Mouse (Mus musculus) kidney, adult 2 months (tissue): ENCODE data around the gene Ccndbp1. TPM values are rescaled to one million over a fixed set of nuclear protein-coding genes. Genes with fewer than 3 reads are reported as not detected.

Experiments used
- DNase-seq: peaks from one replicate; pipeline ENCODE4 v3.0.0; 2021
- H3K27ac ChIP-seq: fragments of 200-500 bp; 2 replicates; pipeline ENCODE4 v1.5.1; 2012; ENCODE audit warnings: low read depth, low read length, control low read depth, inconsistent platforms; ENCODE audit not compliant: insufficient read depth
- H3K27me3 ChIP-seq: fragments of 200-500 bp; replicated peaks from 2 replicates; pipeline ENCODE4 v1.6.1; 2012; ENCODE audit warnings: mild to moderate bottlenecking, moderate library complexity, low read length, inconsistent platforms; ENCODE audit not compliant: control insufficient read depth, insufficient read depth
- H3K36me3 ChIP-seq: fragments of 200-500 bp; 2 replicates; pipeline ENCODE4 v1.6.1; 2012; ENCODE audit warnings: mild to moderate bottlenecking, moderate library complexity, low read length, inconsistent platforms; ENCODE audit not compliant: control insufficient read depth, insufficient read depth
- H3K4me1 ChIP-seq: fragments of 200-500 bp; 2 replicates; pipeline ENCODE4 v1.6.1; 2011; ENCODE audit warnings: low read length; ENCODE audit not compliant: control insufficient read depth, insufficient read depth
- H3K4me3 ChIP-seq: fragments of 200-500 bp; 2 replicates; pipeline ENCODE4 v1.5.1; 2011; ENCODE audit warnings: mild to moderate bottlenecking, low read depth, low read length, control low read depth; ENCODE audit not compliant: insufficient read depth
- CTCF ChIP-seq: fragments of 200-500 bp; conservative IDR thresholded peaks from 2 replicates; pipeline ENCODE4 v1.5.1; 2011; ENCODE audit warnings: low read depth, mild to moderate bottlenecking, control low read depth, low read length, moderate library complexity, mixed read lengths; ENCODE audit not compliant: insufficient read depth, insufficient read length
- POLR2A ChIP-seq: fragments of 200-500 bp; IDR thresholded peaks from one replicate; pipeline ENCODE4 v1.6.1; 2011; ENCODE audit warnings: low read depth, low read length, control low read depth
- WGBS: fragments of 180-500 bp; shearing (Covaris S2); methylation state at CpG from one replicate; pipeline ENCODE4 v1.1.7; 2018; 5-methylcytosine and 5-hydroxymethylcytosine counted together
- polyA plus RNA-seq: library from polyadenylated mRNA; depleted of rRNA; stranded (reverse); fragments of >200 nt; gene quantifications from 2 replicates; pipeline ENCODE4 v1.2.3, GENCODE M21; 2012; rRNA removed

Gene Ccndbp1
- polyA plus RNA-seq, 1 experiment, result 40.7 TPM

GRCm38 (mm10) chr2:121041098-121041497 lies 32.9 kb downstream of the Ccndbp1 start:
- peak; percentile 62 for DNase-seq
- H3K4me1 ChIP-seq, result no peaks in the 10 kb centered on the region
- H3K4me3 ChIP-seq, result no peak overlapping the region
- TF ChIP-seq POLR2A, result no peak
- peak; percentile 61 for TF ChIP-seq CTCF
- WGBS, result 28% methylated on average over 5 of the region's 5 CpGs
- no peaks in the 10 kb centered on the region for H3K27me3 ChIP-seq
- no peaks in the 10 kb centered on the region for H3K36me3 ChIP-seq
- H3K27ac ChIP-seq, result no peak overlapping the region

- Histone ChIP-seq H3K27me3 (no peaks in the 10 kb centered on the region), H3K4me3 (no peak overlapping the region), H3K36me3 (no peaks in the 10 kb centered on the region), H3K4me1 (no peaks in the 10 kb centered on the region), H3K27ac (no peak overlapping the region)
- no peak for DNase-seq
- 87% methylated on average over 4 of the region's 4 CpGs for WGBS
- TF ChIP-seq POLR2A (no peak), CTCF (no peak)
Measured at GRCm38 (mm10) chr2:121045653-121046052, 37.5 kb downstream of the Ccndbp1 start.

- TF ChIP-seq POLR2A (no peak), CTCF (no peak)
- H3K4me1 ChIP-seq, result no peaks in the 10 kb centered on the region
- H3K27me3 ChIP-seq, result no peaks in the 10 kb centered on the region
- no peaks in the 10 kb centered on the region for H3K36me3 ChIP-seq
- H3K27ac ChIP-seq, result no peak overlapping the region
- WGBS, result 95% methylated on average over 5 of the region's 5 CpGs
- H3K4me3 ChIP-seq, result no peak overlapping the region
- DNase-seq, result no peak
Measured at GRCm38 (mm10) chr2:121052176-121052575, 44.0 kb downstream of the Ccndbp1 start.

- H3K27ac ChIP-seq, result no peak overlapping the region
- no peaks in the 10 kb centered on the region for H3K36me3 ChIP-seq
- 56% methylated on average over 2 of the region's 2 CpGs for WGBS
- H3K4me1 ChIP-seq, result no peaks in the 10 kb centered on the region
- DNase-seq, result no peak
- H3K27me3 ChIP-seq, result no peaks in the 10 kb centered on the region
- TF ChIP-seq POLR2A (no peak), CTCF (no peak)
- H3K4me3 ChIP-seq, result no peak overlapping the region
Measured at GRCm38 (mm10) chr2:121054060-121054459, 45.9 kb downstream of the Ccndbp1 start.

GRCm38 (mm10) chr2:121055915-121056314 lies 47.7 kb downstream of the Ccndbp1 start:
- Histone ChIP-seq H3K27me3 (no peaks in the 10 kb centered on the region), H3K4me1 (no peaks in the 10 kb centered on the region), H3K4me3 (no peak overlapping the region), H3K36me3 (no peaks in the 10 kb centered on the region), H3K27ac (no peak overlapping the region)
- DNase-seq, result no peak
- no peak for TF ChIP-seq POLR2A
- no peak for TF ChIP-seq CTCF
- WGBS, result 90% methylated on average over 6 of the region's 6 CpGs

- TF ChIP-seq CTCF (no peak), POLR2A (no peak)
- 73% methylated on average over 6 of the region's 6 CpGs for WGBS
- H3K4me1 ChIP-seq, result no peaks in the 10 kb centered on the region
- no peak for DNase-seq
- H3K27ac ChIP-seq, result no peak overlapping the region
- H3K36me3 ChIP-seq, result no peaks in the 10 kb centered on the region
- no peaks in the 10 kb centered on the region for H3K27me3 ChIP-seq
- no peak overlapping the region for H3K4me3 ChIP-seq
Measured at GRCm38 (mm10) chr2:121057997-121058396, 49.8 kb downstream of the Ccndbp1 start.

GRCm38 (mm10) chr2:121061315-121061714 lies 53.1 kb downstream of the Ccndbp1 start:
- TF ChIP-seq CTCF (no peak), POLR2A (no peak)
- no peak overlapping the region for H3K27ac ChIP-seq
- H3K4me1 ChIP-seq, result no peaks in the 10 kb centered on the region
- no peak for DNase-seq
- WGBS, result 55% methylated on average over 2 of the region's 2 CpGs
- no peak overlapping the region for H3K4me3 ChIP-seq
- no peaks in the 10 kb centered on the region for H3K36me3 ChIP-seq
- H3K27me3 ChIP-seq, result no peaks in the 10 kb centered on the region

Other genes with a start within 250 kb of the Ccndbp1 start
- gene Cdan1, start 158.3 kb upstream of the Ccndbp1 start, polyA plus RNA-seq, result 14.8 and 18.4 TPM in 2 replicates
- gene Ttbk2, start 157.8 kb upstream of the Ccndbp1 start, polyA plus RNA-seq, result 2.6 and 2.9 TPM in 2 replicates
- gene Ubr1, start 37.7 kb upstream of the Ccndbp1 start, polyA plus RNA-seq, result 22.0 and 23.0 TPM in 2 replicates
- 9.2 and 10.0 TPM in 2 replicates for gene Tmem62, start 31.4 kb upstream of the Ccndbp1 start, polyA plus RNA-seq
- 0.38 and 0.92 TPM in 2 replicates for gene Epb42, start 28.7 kb downstream of the Ccndbp1 start, polyA plus RNA-seq
- gene Tgm5, start 77.4 kb downstream of the Ccndbp1 start, polyA plus RNA-seq, result 0.06 and 0.08 TPM in 2 replicates
- gene Tgm7, start 101.4 kb downstream of the Ccndbp1 start, polyA plus RNA-seq, result 0.08 and 0.15 TPM in 2 replicates
- gene Adal, start 132.0 kb downstream of the Ccndbp1 start, polyA plus RNA-seq, result 5.6 and 8.0 TPM in 2 replicates
- 9.8 and 11.6 TPM in 2 replicates for gene Lcmt2, start 132.2 kb downstream of the Ccndbp1 start, polyA plus RNA-seq
- gene Tubgcp4, start 162.3 kb downstream of the Ccndbp1 start, polyA plus RNA-seq, result 25.8 and 29.7 TPM in 2 replicates
- 4.8 and 5.8 TPM in 2 replicates for gene Zscan29, start 162.7 kb downstream of the Ccndbp1 start, polyA plus RNA-seq